Mouse (Mus musculus) liver, adult 2 months (tissue): ENCODE measurements around the gene Bace2.

Experiments used
- CTCF ChIP-seq: fragments of 200-500 bp; IDR thresholded peaks from 2 replicates; pipeline ENCODE4 v1.5.1; 2011; ENCODE audit warnings: low read depth, low read length, control low read depth
- POLR2A ChIP-seq: fragments of 200-500 bp; IDR thresholded peaks from 2 replicates; pipeline ENCODE4 v1.6.1; 2011; ENCODE audit warnings: low read length, control low read depth; ENCODE audit not compliant: insufficient read depth; ENCODE audit errors: extremely low read depth

DNA sequence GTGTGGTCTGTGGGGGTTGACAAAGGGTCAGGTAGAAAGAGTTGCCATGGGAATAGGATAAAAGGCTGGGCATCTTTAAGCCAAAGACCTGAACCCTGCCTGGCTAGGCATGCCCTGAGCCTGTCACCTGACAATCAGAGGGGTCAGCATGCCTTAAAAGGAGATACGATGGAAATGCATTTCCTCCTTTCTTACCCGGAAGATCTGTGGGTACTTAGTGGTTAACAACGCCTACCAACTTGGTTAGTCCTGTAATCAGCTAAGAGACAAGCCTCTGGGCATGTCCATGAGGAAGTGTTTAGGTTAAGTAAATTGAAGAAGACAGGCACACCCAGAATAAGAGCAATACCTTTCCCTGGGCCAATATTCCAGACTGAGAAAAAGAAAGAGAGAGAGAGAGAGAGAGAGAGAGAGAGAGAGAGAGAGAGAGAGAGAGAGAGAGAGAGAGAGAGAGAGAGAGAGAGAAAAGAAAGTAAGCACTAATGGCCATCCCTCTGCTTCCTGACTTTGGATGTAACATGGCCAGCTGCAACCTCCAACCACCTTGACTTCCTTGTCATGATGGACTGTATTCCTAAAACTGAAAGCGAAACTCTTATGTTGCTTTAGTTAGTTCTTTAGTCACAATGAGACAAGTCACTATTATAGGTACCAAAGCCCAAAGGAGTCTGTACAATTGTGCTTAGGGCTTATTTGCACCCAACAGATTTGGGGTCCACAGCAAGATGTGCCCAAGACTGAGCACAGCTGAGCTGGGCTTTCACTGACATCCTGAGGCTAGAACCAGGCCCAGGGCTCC is 111.7 kb downstream of the Bace2 start:
- TF ChIP-seq CTCF (no peak), POLR2A (no peak)
